Mouse (Mus musculus) midbrain, embryonic 13.5 days (tissue): ENCODE results near the gene Hist1h2an. TPM values are rescaled to one million over a fixed set of nuclear protein-coding genes. Genes with fewer than 3 reads are reported as not detected.
"Not testable (repeated sequence)": the region's sequence is repeated elsewhere in the genome, so short reads cannot be mapped to it uniquely, and the experiment has no call there.

Experiments used
- ATAC-seq: fragments of 200-750 bp; cut with Nextera tagmentation; 2 replicates; pipeline ENCODE4 v1.8.0; 2017; ENCODE audit warnings: mild to moderate bottlenecking, moderate TSS enrichment, moderate library complexity
- H3K27ac ChIP-seq: fragments of 300-500 bp; sonication (generic); 2 replicates; pipeline ENCODE4 v1.5.1; 2015; ENCODE audit warnings: inconsistent platforms, mild to moderate bottlenecking, moderate library complexity
- H3K27me3 ChIP-seq: fragments of 300-500 bp; sonication (generic); 2 replicates; pipeline ENCODE4 v1.6.1; 2015; ENCODE audit warnings: mild to moderate bottlenecking, inconsistent platforms
- H3K36me3 ChIP-seq: fragments of 300-500 bp; sonication (generic); 2 replicates; pipeline ENCODE4 v1.6.1; 2015; ENCODE audit warnings: mild to moderate bottlenecking, inconsistent platforms
- H3K4me1 ChIP-seq: fragments of 300-500 bp; sonication (generic); replicated peaks from 2 replicates; pipeline ENCODE4 v1.6.1; 2015; ENCODE audit warnings: inconsistent platforms
- H3K4me2 ChIP-seq: fragments of 300-500 bp; sonication (generic); replicated peaks from 2 replicates; pipeline ENCODE4 v1.6.1; 2015; ENCODE audit warnings: moderate library complexity, mild to moderate bottlenecking, inconsistent platforms
- H3K4me3 ChIP-seq: fragments of 300-500 bp; sonication (generic); replicated peaks from 2 replicates; pipeline ENCODE4 v1.5.1; 2015; ENCODE audit warnings: mild to moderate bottlenecking, inconsistent platforms
- H3K9ac ChIP-seq: fragments of 300-500 bp; sonication (generic); replicated peaks from 2 replicates; pipeline ENCODE4 v1.6.1; 2015; ENCODE audit warnings: mild to moderate bottlenecking, inconsistent platforms
- H3K9me3 ChIP-seq: fragments of 300-500 bp; sonication (generic); 2 replicates; pipeline ENCODE4 v1.6.1; 2016; ENCODE audit warnings: mild to moderate bottlenecking, inconsistent platforms
- WGBS: fragments of 180-500 bp; shearing (Covaris S2); methylation state at CpG from one replicate; pipeline ENCODE4 v1.1.7; 2015; 5-methylcytosine and 5-hydroxymethylcytosine counted together
- polyA plus RNA-seq: library from polyadenylated mRNA; unstranded; fragments of >200 nt; fragmentation: Nextera tagmentation; extraction: Ambion mirVana; gene quantifications from 2 replicates; pipeline ENCODE4 v1.2.1, GENCODE M21; 2015

Gene Hist1h2an
- polyA plus RNA-seq, 1 experiment from 2014 or later: not detected

DNA sequence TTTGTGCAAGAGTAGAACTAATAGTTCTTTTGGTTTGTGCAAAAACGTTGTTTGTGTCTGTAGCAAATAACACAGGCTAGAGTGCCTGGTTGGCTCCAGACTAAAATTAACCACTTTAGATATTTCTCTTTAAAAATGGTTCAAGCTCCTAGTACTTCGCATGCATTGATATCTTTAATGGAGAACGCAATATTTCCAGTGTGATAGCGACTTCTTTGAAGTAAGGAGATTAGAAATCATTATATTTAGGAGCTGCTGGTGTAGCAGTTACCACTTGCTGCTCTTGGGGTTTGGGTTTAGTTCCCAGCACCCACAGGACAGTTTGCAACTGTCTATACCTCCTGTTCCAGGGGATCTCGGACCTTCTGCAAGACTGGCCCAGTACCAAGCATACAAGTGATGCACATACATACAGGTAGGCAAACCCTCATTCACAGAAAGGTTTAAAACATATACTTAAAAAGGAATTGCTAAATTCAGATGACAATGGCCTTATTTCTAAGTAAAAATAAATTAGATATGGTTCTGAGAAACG is 5.9 kb downstream of the Hist1h2an start:
- Histone ChIP-seq H3K4me2 (peak overlapping the region; percentile 95), H3K9ac (no peak overlapping the region), H3K27ac (no peak overlapping the region), H3K9me3 (no peaks in the 10 kb centered on the region), H3K36me3 (no peaks in the 10 kb centered on the region), H3K4me3 (no peak overlapping the region; the same call in 1 of the 2 replicates), H3K4me1 (peaks cover 42% of the 10 kb centered on the region), H3K27me3 (no peaks in the 10 kb centered on the region)
- 46% methylated on average over 6 of the region's 6 CpGs for WGBS
- no peak for ATAC-seq

DNA sequence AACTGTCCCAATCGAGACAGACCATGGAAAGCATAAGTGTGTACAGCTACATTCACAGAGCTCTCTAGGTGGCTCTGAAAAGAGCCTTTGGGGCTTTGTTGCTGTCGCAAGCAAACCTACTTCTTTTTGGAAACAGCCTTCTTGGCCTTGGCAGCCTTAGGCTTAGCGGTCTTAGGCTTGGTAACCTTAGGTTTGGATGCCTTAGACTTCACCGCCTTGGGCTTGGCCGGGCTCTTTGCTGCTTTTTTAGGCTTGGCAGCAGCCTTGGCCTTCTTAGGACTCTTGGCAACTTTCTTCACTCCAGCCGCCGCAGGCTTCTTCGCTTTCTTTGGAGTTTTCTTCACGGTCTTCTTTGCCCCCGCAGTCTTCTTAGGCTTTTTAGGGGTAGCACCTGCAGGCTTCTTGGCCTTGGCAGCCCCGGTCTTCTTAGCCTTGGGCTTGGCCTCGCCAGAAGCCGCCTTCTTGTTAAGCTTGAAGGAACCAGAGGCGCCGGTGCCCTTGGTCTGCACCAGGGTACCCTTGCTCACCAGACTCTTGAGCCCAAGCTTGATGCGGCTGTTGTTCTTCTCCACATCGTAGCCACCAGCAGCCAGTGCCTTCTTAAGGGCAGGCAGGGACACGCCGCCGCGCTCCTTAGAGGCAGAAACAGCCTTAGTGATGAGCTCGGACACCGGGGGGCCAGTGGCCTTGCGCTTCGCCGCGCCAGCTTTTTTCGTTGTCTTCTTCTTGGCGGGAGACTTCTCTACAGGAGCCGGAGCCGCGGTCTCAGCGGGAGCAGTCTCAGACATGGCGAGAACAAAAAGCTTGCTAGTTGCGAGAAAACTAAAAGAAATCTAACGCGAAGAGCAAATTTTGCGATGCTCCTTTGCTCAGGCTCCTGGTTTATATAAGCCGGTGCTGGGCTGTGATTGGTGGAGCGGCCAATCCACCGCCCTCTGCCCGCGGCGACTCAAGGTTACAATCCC is 7.0 kb downstream of the Hist1h2an start, which contains the start of gene Hist1h1b:
Gene Hist1h1b (minus strand): TSS at position 859 of the 965 bp plus-strand sequence.
- peak; percentile 12 for ATAC-seq
- Histone ChIP-seq H3K4me2 (peak within 1 kb of the TSS; percentile 95), H3K9me3 (no peaks in the 10 kb centered on the region), H3K27me3 (no peaks in the 10 kb centered on the region), H3K27ac (peak within 1 kb of the TSS; percentile 88), H3K36me3 (no peaks in the 10 kb centered on the region), H3K4me3 (peak within 1 kb of the TSS; percentile 53), H3K9ac (peak within 1 kb of the TSS; percentile 83), H3K4me1 (peaks cover 37% of the 10 kb centered on the region)
- under 1% methylated on average over 44 of the region's 44 CpGs for WGBS

DNA sequence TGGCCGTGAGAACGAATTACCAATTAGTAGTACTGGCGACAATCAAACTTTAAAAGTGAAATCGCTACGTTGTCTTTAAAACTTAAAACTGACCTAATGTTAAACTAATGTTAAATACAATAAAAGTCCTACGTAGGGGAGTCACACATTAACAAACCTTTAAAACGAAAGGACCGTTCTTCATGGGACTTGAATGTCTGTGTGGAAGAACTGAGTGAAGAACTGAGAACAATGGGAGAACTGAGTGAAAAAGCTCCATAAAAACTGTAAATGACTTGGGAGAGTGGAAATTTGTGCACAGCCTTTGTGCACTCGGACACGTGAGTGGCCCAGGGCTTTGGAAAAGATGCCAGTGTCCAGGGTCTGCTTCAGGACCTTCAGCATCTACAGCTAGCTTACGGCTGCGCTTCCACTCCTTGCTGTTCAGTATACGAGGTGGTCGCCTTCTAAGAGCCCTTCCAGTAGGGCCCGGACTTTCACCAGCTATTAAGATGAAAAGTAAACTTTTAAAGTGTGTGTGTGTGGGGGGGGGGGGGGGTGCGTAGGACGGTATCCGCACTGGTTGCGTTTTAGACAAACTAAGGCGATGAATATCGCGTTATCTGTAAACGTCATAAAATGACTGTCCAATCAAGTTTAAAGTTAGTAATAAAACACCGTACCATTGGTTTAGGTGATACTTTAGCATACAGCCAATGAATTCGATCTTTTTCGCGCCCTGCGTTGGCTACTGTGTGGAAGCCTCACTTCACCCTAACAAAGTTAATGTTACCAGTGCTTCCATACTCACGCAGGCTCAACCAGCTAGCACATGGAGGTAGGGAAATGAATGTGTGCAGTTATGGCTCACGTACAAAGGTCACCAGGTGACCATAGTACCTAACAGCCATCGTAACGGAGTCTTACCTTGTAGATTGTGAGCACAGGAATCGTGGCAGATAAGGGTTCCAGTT is 7.9 kb downstream of the Hist1h2an start:
- Histone ChIP-seq H3K36me3 (no peaks in the 10 kb centered on the region), H3K4me2 (peak overlapping the region; percentile 95), H3K27ac (peak overlapping the region; percentile 88), H3K27me3 (no peaks in the 10 kb centered on the region), H3K4me1 (peaks cover 34% of the 10 kb centered on the region), H3K9ac (peak overlapping the region; percentile 83), H3K9me3 (no peaks in the 10 kb centered on the region), H3K4me3 (peak overlapping the region; percentile 53)
- peak; percentile 93 for ATAC-seq
- WGBS: 5% methylated on average over 33 of the region's 33 CpGs

DNA sequence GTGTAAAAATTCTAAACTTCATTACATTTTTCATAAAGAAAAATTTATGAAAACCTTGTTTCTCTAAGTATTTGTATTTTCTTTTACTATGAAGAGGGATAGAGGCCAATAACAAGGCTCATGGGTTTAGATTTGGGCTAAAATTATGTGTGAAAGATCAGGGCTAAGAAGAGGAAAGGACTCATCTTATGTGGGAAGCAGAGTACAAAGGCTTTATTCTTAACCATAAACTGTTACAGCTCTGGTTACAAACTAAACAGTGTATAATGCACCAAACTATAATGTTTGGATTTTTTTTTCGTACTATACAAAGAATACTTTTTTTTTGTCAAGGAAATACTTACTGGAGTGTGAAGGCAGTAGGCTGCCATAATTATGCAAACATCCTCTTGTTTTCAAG is 31.3 kb downstream of the Hist1h2an start:
- H3K27ac ChIP-seq: no peak overlapping the region
- no peak overlapping the region for H3K4me2 ChIP-seq
- no peak overlapping the region for H3K9ac ChIP-seq
- no peak overlapping the region for H3K4me3 ChIP-seq
- H3K9me3 ChIP-seq: no peaks in the 10 kb centered on the region
- WGBS: 69% methylated on average over 1 of the region's 1 CpGs
- no peaks in the 10 kb centered on the region for H3K36me3 ChIP-seq
- no peak for ATAC-seq
- peaks cover 23% of the 10 kb centered on the region for H3K4me1 ChIP-seq
- H3K27me3 ChIP-seq: no peaks in the 10 kb centered on the region

DNA sequence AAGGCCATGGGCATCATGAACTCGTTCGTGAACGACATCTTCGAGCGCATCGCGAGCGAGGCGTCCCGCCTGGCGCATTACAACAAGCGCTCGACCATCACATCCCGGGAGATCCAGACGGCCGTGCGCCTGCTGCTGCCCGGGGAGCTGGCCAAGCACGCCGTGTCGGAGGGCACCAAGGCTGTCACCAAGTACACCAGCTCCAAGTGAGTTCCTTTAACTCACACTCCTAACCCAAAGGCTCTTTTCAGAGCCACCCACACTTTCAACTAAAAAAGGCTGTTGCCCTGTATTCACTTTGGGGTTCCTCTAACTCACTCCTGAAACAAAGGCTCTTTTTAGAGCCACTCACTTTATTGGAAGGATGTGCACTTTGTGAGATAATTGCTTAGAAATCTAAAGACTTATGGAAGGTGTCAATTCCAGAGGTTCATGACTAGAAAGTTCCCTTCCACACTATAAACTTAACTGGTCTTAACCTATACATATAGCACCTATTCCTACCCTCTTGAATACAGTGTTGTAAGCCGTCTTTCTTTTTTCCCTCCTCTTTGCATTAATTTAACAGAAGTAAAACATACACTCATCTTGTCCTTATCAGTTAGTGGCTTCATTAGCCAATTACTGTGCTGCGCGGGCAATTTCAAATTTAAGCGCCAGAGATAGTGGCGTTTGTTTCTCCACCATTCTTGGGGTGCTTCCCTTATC is 32.6 kb downstream of the Hist1h2an start:
- H3K9me3 ChIP-seq, H3K36me3 ChIP-seq, H3K27me3 ChIP-seq: not testable (repeated sequence)
- ATAC-seq: peak; percentile 0; the same call in 1 of the 2 replicates
- Histone ChIP-seq H3K9ac (peak overlapping the region; percentile 66), H3K4me2 (peak overlapping the region; percentile 76), H3K27ac (peak overlapping the region; percentile 95), H3K4me1 (peaks cover 26% of the 10 kb centered on the region), H3K4me3 (peak overlapping the region; percentile 43)
- WGBS: under 1% methylated on average over 18 of the region's 26 CpGs

DNA sequence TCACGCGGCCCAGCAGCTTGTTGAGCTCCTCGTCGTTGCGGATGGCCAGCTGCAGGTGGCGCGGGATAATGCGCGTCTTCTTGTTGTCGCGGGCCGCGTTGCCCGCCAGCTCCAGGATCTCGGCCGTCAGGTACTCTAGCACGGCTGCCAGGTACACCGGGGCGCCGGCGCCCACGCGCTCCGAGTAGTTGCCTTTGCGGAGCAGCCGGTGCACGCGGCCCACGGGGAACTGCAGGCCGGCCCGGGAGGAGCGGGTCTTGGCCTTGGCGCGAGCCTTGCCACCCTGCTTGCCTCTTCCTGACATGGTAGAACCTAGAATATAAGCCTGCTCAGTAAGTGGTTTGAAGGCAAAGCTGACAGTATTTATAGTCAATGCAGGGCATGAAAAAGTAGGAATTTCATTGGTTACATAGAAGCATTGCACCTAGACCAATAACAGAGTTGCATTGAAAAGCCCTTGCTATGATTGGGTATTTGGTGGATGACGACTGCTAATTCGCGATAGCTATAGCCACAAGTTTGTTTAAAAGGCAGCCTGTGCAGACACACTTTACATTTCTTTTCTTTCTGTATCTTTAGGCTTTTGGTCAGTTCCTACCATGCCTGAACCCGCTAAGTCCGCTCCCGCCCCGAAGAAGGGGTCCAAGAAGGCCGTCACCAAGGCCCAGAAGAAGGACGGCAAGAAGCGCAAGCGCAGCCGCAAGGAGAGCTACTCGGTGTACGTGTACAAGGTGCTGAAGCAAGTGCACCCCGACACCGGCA is 33.3 kb downstream of the Hist1h2an start, which contains the start of the genes Hist1h2ak and Hist1h2bn:
Gene Hist1h2ak (minus strand): TSS at position 304 of the 762 bp plus-strand sequence.
Gene Hist1h2bn (plus strand): TSS at position 600 of the 762 bp plus-strand sequence.
- peak within 1 kb of the TSS; percentile 76 for H3K4me2 ChIP-seq
- under 1% methylated on average over 46 of the region's 50 CpGs for WGBS
- not testable (repeated sequence) for H3K36me3 ChIP-seq, H3K27me3 ChIP-seq, H3K9me3 ChIP-seq
- H3K4me3 ChIP-seq: peak within 1 kb of the TSS; percentile 43
- H3K9ac ChIP-seq: peak within 1 kb of the TSS; percentile 68
- peaks cover 33% of the 10 kb centered on the region for H3K4me1 ChIP-seq
- ATAC-seq: peak; percentile 96
- H3K27ac ChIP-seq: peak within 1 kb of the TSS; percentile 95

DNA sequence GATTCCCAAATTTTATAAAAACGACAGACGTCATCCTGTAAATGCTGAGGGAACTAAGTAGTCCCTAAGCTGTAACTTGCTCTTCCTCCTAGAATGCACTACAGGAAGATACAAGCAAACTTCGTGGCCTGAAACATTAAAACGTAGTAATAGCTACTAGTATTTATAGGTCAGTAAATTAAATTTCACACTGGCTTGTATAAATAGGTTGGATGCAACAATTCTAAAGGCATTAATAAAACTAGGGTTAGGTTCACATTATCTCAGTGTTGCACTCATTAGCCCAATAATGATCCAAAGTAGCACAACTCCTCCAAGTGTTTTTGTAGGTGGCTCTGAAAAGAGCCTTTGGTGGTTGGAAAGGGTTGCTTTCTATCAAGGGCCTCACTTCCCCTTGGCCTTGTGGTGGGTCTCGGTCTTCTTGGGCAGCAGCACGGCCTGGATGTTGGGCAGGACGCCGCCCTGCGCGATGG is 33.9 kb downstream of the Hist1h2an start:
- H3K36me3 ChIP-seq: no peaks in the 10 kb centered on the region
- H3K4me3 ChIP-seq: peak overlapping the region; percentile 43
- H3K27me3 ChIP-seq: no peaks in the 10 kb centered on the region
- no peaks in the 10 kb centered on the region for H3K9me3 ChIP-seq
- H3K27ac ChIP-seq: peak overlapping the region; percentile 95
- 2% methylated on average over 10 of the region's 10 CpGs for WGBS
- peak overlapping the region; percentile 76 for H3K4me2 ChIP-seq
- peak overlapping the region; percentile 68 for H3K9ac ChIP-seq
- ATAC-seq: no peak
- peaks cover 37% of the 10 kb centered on the region for H3K4me1 ChIP-seq

DNA sequence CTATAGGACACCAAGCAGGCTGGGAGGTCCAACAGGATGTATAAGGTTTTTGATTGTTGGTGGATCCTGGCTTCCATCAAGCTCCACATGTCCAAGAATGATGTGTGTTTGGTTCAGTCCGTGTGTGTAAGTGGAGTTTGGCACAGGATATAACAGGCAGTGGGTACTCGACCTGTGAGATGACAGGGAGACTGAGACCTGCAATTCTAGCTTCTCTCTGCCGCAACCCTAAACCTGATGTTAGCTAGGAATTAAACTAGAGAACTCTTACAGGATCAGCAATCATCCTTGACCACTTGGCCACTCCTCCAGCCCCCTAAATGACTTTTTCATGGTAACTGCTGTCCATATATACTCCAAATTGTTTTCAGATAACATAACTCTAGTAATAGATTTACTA is 34.7 kb downstream of the Hist1h2an start:
- 52% methylated on average over 3 of the region's 3 CpGs for WGBS
- no peaks in the 10 kb centered on the region for H3K9me3 ChIP-seq
- H3K4me3 ChIP-seq: no peak overlapping the region
- peak overlapping the region; percentile 76 for H3K4me2 ChIP-seq
- ATAC-seq: no peak
- no peaks in the 10 kb centered on the region for H3K36me3 ChIP-seq
- H3K27me3 ChIP-seq: no peaks in the 10 kb centered on the region
- H3K4me1 ChIP-seq: peaks cover 41% of the 10 kb centered on the region
- peak overlapping the region; percentile 40 for H3K27ac ChIP-seq
- 0 out of 2 replicates have a peak overlapping the region, but pooled peaks have one; percentile 28 for H3K9ac ChIP-seq

DNA sequence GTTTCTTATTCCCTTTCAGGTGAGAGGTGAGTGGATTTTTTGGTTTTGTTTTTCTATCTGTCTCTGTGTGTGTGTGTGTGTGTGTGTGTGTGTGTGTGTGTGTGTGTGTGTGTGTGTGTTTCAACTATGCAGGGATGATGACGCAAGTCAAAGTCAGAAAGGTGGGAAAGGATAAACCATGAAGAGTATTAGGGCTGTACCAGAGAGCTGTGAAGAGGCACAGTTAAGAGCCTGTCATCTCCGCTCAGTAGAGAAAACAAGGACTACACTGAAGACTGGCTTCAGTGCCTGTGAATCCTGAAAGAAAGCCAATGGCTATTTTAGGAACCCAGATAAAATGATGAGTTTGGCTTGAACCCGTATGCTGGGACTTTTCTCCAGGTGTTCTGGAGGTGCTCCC is 35.2 kb downstream of the Hist1h2an start:
- Histone ChIP-seq H3K27me3 (no peaks in the 10 kb centered on the region), H3K4me1 (peaks cover 45% of the 10 kb centered on the region), H3K36me3 (no peaks in the 10 kb centered on the region), H3K27ac (peak overlapping the region; percentile 40; the same call in 1 of the 2 replicates), H3K9ac (no peak overlapping the region), H3K4me2 (no peak overlapping the region), H3K4me3 (no peak overlapping the region), H3K9me3 (no peaks in the 10 kb centered on the region)
- WGBS: 77% methylated on average over 3 of the region's 3 CpGs
- no peak for ATAC-seq

DNA sequence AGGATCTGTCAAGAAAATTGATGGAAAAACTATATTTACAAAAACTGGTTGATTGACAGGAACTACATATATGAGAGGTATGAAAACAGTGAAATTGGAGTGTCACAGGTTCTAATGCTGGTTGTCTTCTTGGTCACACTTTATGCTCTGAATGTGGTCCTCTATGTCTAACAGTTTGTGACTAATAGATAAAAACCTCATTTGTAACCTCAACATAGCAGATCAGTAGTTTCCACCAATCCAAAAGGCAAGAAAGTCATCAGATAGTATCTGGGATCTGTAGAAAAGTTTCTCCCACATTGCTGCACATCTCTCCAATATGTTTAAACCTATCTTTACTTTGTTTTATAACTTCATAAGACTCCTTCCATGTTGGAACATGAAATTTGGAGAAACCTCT is 35.6 kb downstream of the Hist1h2an start:
- Histone ChIP-seq H3K27me3 (no peaks in the 10 kb centered on the region), H3K36me3 (no peaks in the 10 kb centered on the region), H3K4me1 (peaks cover 45% of the 10 kb centered on the region), H3K27ac (no peak overlapping the region; the same call in 1 of the 2 replicates), H3K9me3 (no peaks in the 10 kb centered on the region), H3K9ac (no peak overlapping the region), H3K4me2 (no peak overlapping the region), H3K4me3 (no peak overlapping the region)
- no peak for ATAC-seq
